Mouse (Mus musculus): ENCODE data around the gene Crebrf.

Crebrf gene

GRCm38 (mm10) chr17:26779471-26779870 is 64.0 kb downstream of the Crebrf start:
- no peak for DNase-seq

- peak; percentile 87 to 88 for DNase-seq
Observed at GRCm38 (mm10) chr17:26780750-26781571, 65.5 kb downstream of the Crebrf start, which contains the start of gene Bnip1. Gene Bnip1 (plus strand): TSS chr17:26781066.

- DNase-seq: no peak
Observed at GRCm38 (mm10) chr17:26781610-26782043, 66.2 kb downstream of the Crebrf start.

- DNase-seq: no peak
Observed at GRCm38 (mm10) chr17:26784525-26784924, 69.1 kb downstream of the Crebrf start.

GRCm38 (mm10) chr17:26786586-26786985 is 71.1 kb downstream of the Crebrf start:
- no peak for DNase-seq

- no peak for DNase-seq
Observed at GRCm38 (mm10) chr17:26788986-26789385, 73.5 kb downstream of the Crebrf start.

- no peak for DNase-seq
Observed at GRCm38 (mm10) chr17:26789460-26790268, 74.2 kb downstream of the Crebrf start.

- no peak for DNase-seq
Observed at GRCm38 (mm10) chr17:26790269-26791214, 75.1 kb downstream of the Crebrf start.

- DNase-seq: no peak
Observed at GRCm38 (mm10) chr17:26791580-26791979, 76.1 kb downstream of the Crebrf start.

- no peak for DNase-seq
Observed at GRCm38 (mm10) chr17:26792096-26792495, 76.6 kb downstream of the Crebrf start.

- DNase-seq: no peak
Observed at GRCm38 (mm10) chr17:26793068-26793765, 77.8 kb downstream of the Crebrf start.

- DNase-seq: peak; percentile 52 to 73
Observed at GRCm38 (mm10) chr17:26794744-26795143, 79.3 kb downstream of the Crebrf start.

GRCm38 (mm10) chr17:26795386-26795785 is 79.9 kb downstream of the Crebrf start:
- DNase-seq: no peak

GRCm38 (mm10) chr17:26797379-26798128 is 82.1 kb downstream of the Crebrf start:
- DNase-seq: no peak

GRCm38 (mm10) chr17:26802886-26803285 is 87.4 kb downstream of the Crebrf start:
- DNase-seq: no peak

GRCm38 (mm10) chr17:26812607-26813006 is 97.2 kb downstream of the Crebrf start:
- DNase-seq: no peak

GRCm38 (mm10) chr17:26813497-26813896 is 98.0 kb downstream of the Crebrf start:
- DNase-seq: no peak

GRCm38 (mm10) chr17:26816810-26817209 is 101.4 kb downstream of the Crebrf start:
- no peak for DNase-seq

GRCm38 (mm10) chr17:26817776-26818175 is 102.3 kb downstream of the Crebrf start:
- DNase-seq: no peak

GRCm38 (mm10) chr17:26826131-26826530 is 110.7 kb downstream of the Crebrf start:
- DNase-seq: no peak
